Mouse (Mus musculus): ENCODE data around the gene Acsl1. TPM values are rescaled to one million over a fixed set of nuclear protein-coding genes. Genes with fewer than 3 reads are reported as not detected.

The Acsl1 gene
- polyA plus RNA-seq, 1 experiment: 23.2 TPM

GRCm38 (mm10) chr8:46520667-46521066, 49.8 kb downstream of the Acsl1 start:
- no peak for TF ChIP-seq CTCF (IDR thresholded peaks at IDR 0.05; ENCODE audit: low read depth, low read length)
- no peak for TF ChIP-seq POLR2A (IDR thresholded peaks at IDR 0.05; ENCODE audit: borderline replicate concordance, low read depth, low read length)
- Histone ChIP-seq H3K4me3 (ENCODE audit: insufficient read depth, low read length) (no peak overlapping the region), H3K4me1 (ENCODE audit: control insufficient read depth, insufficient read depth, low read length) (peaks cover 5% of the 10 kb centered on the region; the same call in 1 of the 2 replicates), H3K27ac (ENCODE audit: insufficient read depth, low read depth, low read length) (no peak overlapping the region)

DNA sequence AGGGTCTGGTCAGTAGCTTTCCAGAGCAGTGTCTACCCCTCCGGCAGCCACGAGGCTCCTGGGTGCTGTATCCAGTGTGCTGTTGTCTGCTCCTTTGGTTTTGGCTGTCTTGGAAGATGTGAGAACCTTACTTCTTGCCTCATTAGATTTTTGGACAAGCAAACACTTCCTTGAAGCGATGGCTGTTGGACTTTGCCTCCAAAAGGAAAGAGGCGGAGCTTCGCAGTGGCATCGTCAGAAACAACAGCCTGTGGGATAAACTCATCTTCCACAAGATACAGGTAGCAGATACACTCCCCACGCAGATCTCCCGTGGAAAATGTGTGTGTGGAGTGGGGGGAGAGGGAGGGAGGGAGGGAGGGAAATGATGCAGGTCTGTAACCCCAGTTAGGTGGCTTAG, 55.3 kb downstream of the Acsl1 start:
- Histone ChIP-seq H3K4me3 (ENCODE audit: insufficient read depth, low read length) (no peak overlapping the region), H3K4me1 (ENCODE audit: control insufficient read depth, insufficient read depth, low read length) (no peaks in the 10 kb centered on the region), H3K27ac (ENCODE audit: insufficient read depth, low read depth, low read length) (no peak overlapping the region)
- TF ChIP-seq POLR2A (IDR thresholded peaks at IDR 0.05; ENCODE audit: borderline replicate concordance, low read depth, low read length) (no peak), CTCF (IDR thresholded peaks at IDR 0.05; ENCODE audit: low read depth, low read length) (no peak)

DNA sequence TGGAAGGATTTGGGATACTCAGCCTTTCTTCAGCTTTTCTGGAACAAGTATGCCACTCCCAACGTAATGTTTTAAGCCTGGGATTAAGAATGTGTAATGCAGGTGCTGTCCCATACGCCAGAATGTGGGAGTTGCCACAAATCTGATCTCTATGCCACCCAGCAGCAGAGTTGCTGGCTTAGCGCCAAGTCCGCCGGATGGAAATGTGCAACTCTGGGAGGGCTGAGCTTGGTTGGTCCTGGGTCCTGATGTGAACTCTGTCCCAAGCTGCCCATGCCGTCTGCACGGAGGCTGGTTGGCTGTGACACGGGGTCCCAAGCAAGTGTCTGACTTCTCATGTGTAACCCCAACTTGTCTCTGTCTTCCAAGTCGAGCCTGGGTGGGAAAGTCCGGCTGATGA, 56.0 kb downstream of the Acsl1 start:
- no peak overlapping the region for H3K27ac ChIP-seq (ENCODE audit: insufficient read depth, low read depth, low read length)
- H3K4me1 ChIP-seq (ENCODE audit: control insufficient read depth, insufficient read depth, low read length): no peaks in the 10 kb centered on the region
- no peak overlapping the region for H3K4me3 ChIP-seq (ENCODE audit: insufficient read depth, low read length)
- TF ChIP-seq POLR2A (IDR thresholded peaks at IDR 0.05; ENCODE audit: borderline replicate concordance, low read depth, low read length) (no peak), CTCF (IDR thresholded peaks at IDR 0.05; ENCODE audit: low read depth, low read length) (no peak)

GRCm38 (mm10) chr8:46529508-46529907, 58.7 kb downstream of the Acsl1 start:
- Histone ChIP-seq H3K4me1 (ENCODE audit: control insufficient read depth, insufficient read depth, low read length) (no peaks in the 10 kb centered on the region), H3K4me3 (ENCODE audit: insufficient read depth, low read length) (no peak overlapping the region), H3K27ac (ENCODE audit: insufficient read depth, low read depth, low read length) (no peak overlapping the region)
- TF ChIP-seq POLR2A (IDR thresholded peaks at IDR 0.05; ENCODE audit: borderline replicate concordance, low read depth, low read length): no peak
- TF ChIP-seq CTCF (IDR thresholded peaks at IDR 0.05; ENCODE audit: low read depth, low read length): no peak

DNA sequence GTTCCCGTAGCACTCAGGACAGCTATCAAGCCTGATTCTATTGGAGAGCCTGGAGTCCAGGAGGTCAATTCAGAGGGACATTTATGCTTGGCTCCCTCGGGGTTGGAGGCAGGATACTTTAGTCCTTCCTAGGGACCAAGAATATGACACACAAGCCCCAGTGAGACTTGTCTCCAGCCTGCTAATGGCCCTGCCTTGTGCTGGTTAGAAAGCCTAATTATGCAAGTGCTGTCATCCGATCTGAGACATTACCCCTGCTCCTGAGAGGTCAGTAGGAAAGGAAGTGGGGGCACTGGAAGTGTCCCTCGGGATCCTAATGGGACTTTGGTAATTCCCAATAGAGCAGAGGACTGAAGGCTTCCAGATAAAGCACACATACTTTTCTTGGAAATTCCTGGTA, 59.7 kb downstream of the Acsl1 start:
- H3K4me1 ChIP-seq (ENCODE audit: control insufficient read depth, insufficient read depth, low read length): no peaks in the 10 kb centered on the region

GRCm38 (mm10) chr8:46533926-46534325, 63.1 kb downstream of the Acsl1 start:
- Histone ChIP-seq H3K4me3 (ENCODE audit: insufficient read depth, low read length) (no peak overlapping the region), H3K27ac (ENCODE audit: insufficient read depth, low read depth, low read length) (no peak overlapping the region), H3K4me1 (ENCODE audit: control insufficient read depth, insufficient read depth, low read length) (no peaks in the 10 kb centered on the region)

More for the DNA sequence above, 59.7 kb downstream of the Acsl1 start:
- no peak overlapping the region for H3K27ac ChIP-seq (ENCODE audit: insufficient read depth, low read depth, low read length)
- H3K4me3 ChIP-seq (ENCODE audit: insufficient read depth, low read length): no peak overlapping the region
- no peak for TF ChIP-seq CTCF (IDR thresholded peaks at IDR 0.05; ENCODE audit: low read depth, low read length)
- TF ChIP-seq POLR2A (IDR thresholded peaks at IDR 0.05; ENCODE audit: borderline replicate concordance, low read depth, low read length): no peak

DNA sequence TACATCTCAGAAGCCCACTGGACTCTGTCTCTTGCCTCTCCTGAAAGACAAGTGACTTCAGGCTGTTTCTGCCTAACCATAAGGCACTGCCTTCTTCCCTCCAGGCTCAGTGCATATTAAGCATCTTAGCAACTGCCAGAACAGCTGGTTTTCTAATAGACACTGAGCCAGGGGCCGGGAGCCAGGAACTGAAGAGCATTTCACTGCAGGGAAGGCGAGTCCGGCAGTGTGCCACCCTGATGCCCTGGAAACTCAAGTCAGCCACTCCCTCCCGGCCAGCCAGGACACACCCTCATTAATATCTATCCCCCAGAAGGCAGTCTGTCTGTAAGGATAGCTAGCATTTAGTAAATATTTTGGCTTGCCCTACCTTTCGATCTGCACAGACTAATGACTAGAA, 68.9 kb downstream of the Acsl1 start:
- Histone ChIP-seq H3K4me3 (ENCODE audit: insufficient read depth, low read length) (no peak overlapping the region), H3K27ac (ENCODE audit: insufficient read depth, low read depth, low read length) (no peak overlapping the region), H3K4me1 (ENCODE audit: control insufficient read depth, insufficient read depth, low read length) (no peaks in the 10 kb centered on the region)
- TF ChIP-seq CTCF (IDR thresholded peaks at IDR 0.05; ENCODE audit: low read depth, low read length) (no peak), POLR2A (IDR thresholded peaks at IDR 0.05; ENCODE audit: borderline replicate concordance, low read depth, low read length) (no peak)

More at GRCm38 (mm10) chr8:46533926-46534325, 63.1 kb downstream of the Acsl1 start:
- TF ChIP-seq CTCF (IDR thresholded peaks at IDR 0.05; ENCODE audit: low read depth, low read length) (no peak), POLR2A (IDR thresholded peaks at IDR 0.05; ENCODE audit: borderline replicate concordance, low read depth, low read length) (no peak)

DNA sequence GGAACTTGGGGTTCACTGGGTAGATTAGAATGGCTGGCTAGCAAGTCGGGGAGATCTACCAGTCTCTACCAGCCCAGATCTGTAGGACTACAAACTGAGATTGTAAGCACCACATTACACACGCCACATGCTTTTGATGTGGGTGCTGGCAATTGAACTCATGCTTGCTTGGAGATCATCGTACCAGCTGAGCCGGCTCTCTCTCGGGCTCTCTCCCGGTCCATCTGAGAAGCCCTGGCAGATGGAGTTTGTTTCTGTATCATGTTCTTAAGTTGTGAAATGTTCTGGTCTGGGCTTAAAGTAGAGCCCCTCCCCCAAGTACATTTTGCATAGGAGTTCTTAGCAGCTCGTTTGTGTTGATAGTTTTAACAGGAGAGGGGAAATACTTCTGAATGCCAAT, 72.4 kb downstream of the Acsl1 start:
- no peaks in the 10 kb centered on the region for H3K4me1 ChIP-seq (ENCODE audit: control insufficient read depth, insufficient read depth, low read length)
- no peak overlapping the region for H3K4me3 ChIP-seq (ENCODE audit: insufficient read depth, low read length)
- TF ChIP-seq CTCF (IDR thresholded peaks at IDR 0.05; ENCODE audit: low read depth, low read length) (no peak), POLR2A (IDR thresholded peaks at IDR 0.05; ENCODE audit: borderline replicate concordance, low read depth, low read length) (no peak)
- H3K27ac ChIP-seq (ENCODE audit: insufficient read depth, low read depth, low read length): no peak overlapping the region

DNA sequence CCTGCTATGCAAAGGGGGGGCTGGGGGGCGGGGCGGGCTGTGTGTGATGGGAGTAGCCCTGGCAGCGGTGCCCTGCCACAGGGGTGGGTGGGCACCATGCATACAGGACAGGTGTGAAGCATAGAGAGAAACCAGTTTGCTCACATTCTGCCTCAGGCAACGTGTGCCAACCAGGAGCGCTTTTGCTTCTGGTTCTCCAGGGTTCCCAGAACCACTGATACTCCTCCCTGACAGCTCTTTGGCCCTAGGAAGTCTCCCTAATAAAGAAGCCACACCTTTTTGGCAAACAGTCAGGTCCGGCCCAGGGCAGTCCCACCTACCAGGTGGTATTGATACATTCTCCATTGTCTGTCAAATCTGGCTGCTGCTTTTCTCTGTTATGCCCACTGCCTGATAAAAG, 72.8 kb downstream of the Acsl1 start:
- no peak overlapping the region for H3K4me3 ChIP-seq (ENCODE audit: insufficient read depth, low read length)
- H3K27ac ChIP-seq (ENCODE audit: insufficient read depth, low read depth, low read length): no peak overlapping the region
- no peaks in the 10 kb centered on the region for H3K4me1 ChIP-seq (ENCODE audit: control insufficient read depth, insufficient read depth, low read length)
- TF ChIP-seq CTCF (IDR thresholded peaks at IDR 0.05; ENCODE audit: low read depth, low read length) (no peak), POLR2A (IDR thresholded peaks at IDR 0.05; ENCODE audit: borderline replicate concordance, low read depth, low read length) (no peak)

DNA sequence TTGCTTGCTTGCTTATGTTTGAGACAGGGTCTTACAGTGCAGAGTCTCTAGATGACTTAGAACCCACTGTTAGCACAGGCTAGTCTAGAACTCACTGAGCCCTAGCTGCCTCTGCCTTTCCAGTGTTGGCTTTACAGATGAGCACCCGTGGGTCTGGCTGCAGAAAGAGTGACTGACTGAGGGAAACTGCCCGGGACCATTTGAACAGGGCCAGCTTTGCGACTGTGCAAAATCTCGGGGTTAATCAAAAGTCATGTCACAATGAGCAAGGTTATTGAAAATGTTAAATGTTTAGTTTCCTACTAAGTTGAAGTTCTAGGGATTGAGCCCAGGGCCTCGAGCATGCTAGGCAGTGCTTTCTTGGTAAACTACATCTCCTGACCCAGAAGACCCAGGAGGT, 75.0 kb downstream of the Acsl1 start:
- Histone ChIP-seq H3K27ac (ENCODE audit: insufficient read depth, low read depth, low read length) (no peak overlapping the region), H3K4me3 (ENCODE audit: insufficient read depth, low read length) (no peak overlapping the region), H3K4me1 (ENCODE audit: control insufficient read depth, insufficient read depth, low read length) (no peaks in the 10 kb centered on the region)
- TF ChIP-seq POLR2A (IDR thresholded peaks at IDR 0.05; ENCODE audit: borderline replicate concordance, low read depth, low read length): no peak
- no peak for TF ChIP-seq CTCF (IDR thresholded peaks at IDR 0.05; ENCODE audit: low read depth, low read length)

Data from bone marrow macrophage, adult 2 months (primary cell).